Mouse (Mus musculus) lung, postnatal 0 days (tissue): ENCODE data around the gene Lix1l. TPM values are rescaled to one million over a fixed set of nuclear protein-coding genes. Genes with fewer than 3 reads are reported as not detected.

Experiments
- ATAC-seq: fragments of 200-750 bp; cut with Nextera tagmentation; 2 replicates; pipeline ENCODE4 v1.8.0; 2017; ENCODE audit warnings: moderate library complexity
- DNase-seq: peaks from one replicate; pipeline ENCODE4 v3.0.0-alpha.2; 2016; ENCODE audit warnings: low spot score
- H3K27ac ChIP-seq: fragments of 300-500 bp; sonication (generic); 2 replicates; pipeline ENCODE4 v1.5.1; 2014; ENCODE audit warnings: antibody characterized with exemption, mild to moderate bottlenecking, low read length, mixed read lengths
- H3K27me3 ChIP-seq: fragments of 300-500 bp; sonication (generic); replicated peaks from 2 replicates; pipeline ENCODE4 v1.6.1; 2014; ENCODE audit warnings: low read length, mixed read lengths; ENCODE audit not compliant: insufficient read depth
- H3K36me3 ChIP-seq: fragments of 300-500 bp; sonication (generic); 2 replicates; pipeline ENCODE4 v1.6.1; 2014; ENCODE audit warnings: low read length, mixed read lengths; ENCODE audit not compliant: insufficient read depth
- H3K4me1 ChIP-seq: fragments of 300-500 bp; sonication (generic); 2 replicates; pipeline ENCODE4 v1.6.1; 2014; ENCODE audit warnings: antibody characterized with exemption, low read depth, low read length, mixed read lengths; ENCODE audit not compliant: insufficient read depth
- H3K4me2 ChIP-seq: fragments of 300-500 bp; sonication (generic); replicated peaks from 2 replicates; pipeline ENCODE4 v1.6.1; 2014; ENCODE audit warnings: low read depth, mild to moderate bottlenecking, low read length, moderate library complexity, mixed read lengths
- H3K4me3 ChIP-seq: fragments of 300-500 bp; sonication (generic); 2 replicates; pipeline ENCODE4 v1.5.1; 2014; ENCODE audit warnings: low read depth, low read length
- H3K9ac ChIP-seq: fragments of 300-500 bp; sonication (generic); replicated peaks from 2 replicates; pipeline ENCODE4 v1.6.1; 2014; ENCODE audit warnings: low read depth, mild to moderate bottlenecking
- H3K9me3 ChIP-seq: fragments of 300-500 bp; sonication (generic); 2 replicates; pipeline ENCODE4 v1.6.1; 2016; ENCODE audit warnings: low read length, mixed read lengths
- CTCF ChIP-seq: IDR thresholded peaks from 2 replicates; pipeline ENCODE4 v1.5.1; 2016; ENCODE audit warnings: antibody characterized with exemption, mild to moderate bottlenecking
- EP300 ChIP-seq: IDR thresholded peaks from 2 replicates; pipeline ENCODE4 v1.6.1; 2016; ENCODE audit warnings: antibody characterized with exemption, mild to moderate bottlenecking, control low read depth
- WGBS: fragments of 180-500 bp; shearing (Covaris S2); extraction: QIAGEN DNeasy Blood & Tissue Kit; methylation state at CpG from one replicate; pipeline ENCODE4 v1.1.7; 2014; 5-methylcytosine and 5-hydroxymethylcytosine counted together
- polyA plus RNA-seq: library from polyadenylated mRNA; unstranded; fragments of >200 nt; fragmentation: Nextera tagmentation; extraction: Ambion mirVana; gene quantifications from 2 replicates; pipeline ENCODE4 v1.2.1, GENCODE M21; 2015

The Lix1l gene
- polyA plus RNA-seq, 1 experiment from 2014 or later: 5.4 TPM

DNA sequence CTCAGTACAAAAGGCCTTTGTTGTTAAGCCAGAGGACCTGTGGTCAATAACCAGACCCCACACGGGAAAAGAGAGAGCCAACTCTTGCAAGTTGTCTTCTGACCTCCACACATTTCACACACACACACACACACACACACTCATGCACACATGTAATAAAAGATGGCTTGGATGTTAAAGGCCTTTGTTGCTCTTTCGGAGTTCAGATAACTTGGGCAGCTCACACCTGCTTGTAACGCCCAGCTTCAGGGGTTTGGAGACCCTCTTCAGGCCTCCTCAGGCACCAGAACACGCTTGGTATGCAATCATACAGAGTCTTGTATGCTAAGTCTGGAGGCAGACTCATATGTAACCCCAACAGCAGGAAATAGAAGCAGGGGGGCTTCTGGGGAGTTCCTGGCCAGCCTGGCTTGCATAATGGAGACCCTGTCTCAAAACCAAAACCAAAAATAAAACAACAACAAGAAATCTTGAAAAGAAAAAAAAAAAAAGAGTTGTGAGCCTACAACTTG is 21.7 kb upstream of the Lix1l start:
- peak overlapping the region; percentile 71 for H3K27ac ChIP-seq
- 0 out of 2 replicates have a peak overlapping the region, but pooled peaks have one; percentile 12 for H3K4me3 ChIP-seq
- H3K4me1 ChIP-seq: peaks cover 23% of the 10 kb centered on the region
- H3K36me3 ChIP-seq: no peaks in the 10 kb centered on the region
- H3K27me3 ChIP-seq: no peaks in the 10 kb centered on the region
- TF ChIP-seq EP300 (no peak), CTCF (no peak)
- H3K4me2 ChIP-seq: peak overlapping the region; percentile 42
- 0 out of 2 replicates have a peak overlapping the region, but pooled peaks have one; percentile 12 for H3K9ac ChIP-seq
- WGBS: 66% methylated on average over 4 of the region's 4 CpGs
- no peaks in the 10 kb centered on the region for H3K9me3 ChIP-seq
- ATAC-seq (no peak), DNase-seq (no peak)

DNA sequence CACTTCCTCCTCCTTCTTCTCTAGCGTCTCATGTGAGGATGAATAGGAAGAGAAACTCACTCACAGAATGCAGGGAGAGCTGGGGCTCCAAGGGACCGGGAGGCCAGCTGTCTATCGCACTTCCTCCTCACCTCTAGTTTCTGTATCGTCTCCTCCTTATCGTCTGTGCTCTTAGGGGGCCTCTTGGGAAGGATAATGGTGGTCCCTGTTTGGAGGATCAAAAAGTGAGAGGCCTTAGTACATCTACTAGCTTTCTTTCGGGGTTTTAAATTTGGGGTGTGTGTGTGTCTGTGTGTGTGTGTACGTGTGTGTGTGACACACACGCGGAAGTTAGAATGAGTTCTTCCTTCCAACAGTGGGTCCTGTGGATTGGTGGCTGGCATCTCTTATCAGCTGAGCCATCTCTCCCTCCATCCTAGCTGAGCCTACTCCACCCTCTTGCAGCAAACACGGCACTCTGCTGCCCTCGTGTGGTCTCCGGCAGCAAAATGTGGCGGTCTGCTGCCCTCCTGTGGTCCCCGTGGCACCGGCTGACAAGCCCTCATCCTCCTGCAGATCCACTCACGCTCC is 21.0 kb upstream of the Lix1l start:
- TF ChIP-seq EP300 (peak; percentile 21; the same call in 1 of the 2 replicates), CTCF (peak; percentile 100)
- peak; percentile 40 for ATAC-seq

DNA sequence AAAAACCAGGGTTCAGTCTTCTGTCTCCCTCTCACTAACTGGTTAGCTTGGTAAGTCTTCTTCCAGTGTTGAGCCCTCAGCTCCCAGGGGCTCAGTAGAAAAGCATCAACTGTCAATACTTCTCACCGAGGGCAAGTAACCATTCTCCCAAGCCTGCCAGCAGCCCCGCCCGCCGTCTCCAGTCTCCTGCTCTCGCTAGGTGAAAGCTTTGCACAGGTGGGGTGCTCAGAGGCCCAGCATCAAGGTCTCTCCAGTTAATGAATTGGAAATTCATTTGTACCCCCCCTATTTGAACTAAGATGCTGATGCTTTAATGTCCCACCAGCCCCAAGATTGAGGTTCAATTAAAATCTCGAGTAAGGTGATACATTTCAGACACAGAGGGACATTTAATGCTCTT is 19.8 kb upstream of the Lix1l start:
- H3K27ac ChIP-seq: no peak overlapping the region

More for the DNA sequence above, 21.0 kb upstream of the Lix1l start:
- WGBS: 8% methylated on average over 16 of the region's 16 CpGs
- H3K9me3 ChIP-seq: no peaks in the 10 kb centered on the region
- peak overlapping the region; percentile 71 for H3K27ac ChIP-seq
- peak overlapping the region; percentile 42 for H3K4me2 ChIP-seq
- H3K36me3 ChIP-seq: no peaks in the 10 kb centered on the region
- 0 out of 2 replicates have a peak overlapping the region, but pooled peaks have one; percentile 12 for H3K4me3 ChIP-seq
- H3K9ac ChIP-seq: 0 out of 2 replicates have a peak overlapping the region, but pooled peaks have one; percentile 12
- no peaks in the 10 kb centered on the region for H3K27me3 ChIP-seq
- peaks cover 23% of the 10 kb centered on the region for H3K4me1 ChIP-seq
- peak; percentile 96 for DNase-seq

DNA sequence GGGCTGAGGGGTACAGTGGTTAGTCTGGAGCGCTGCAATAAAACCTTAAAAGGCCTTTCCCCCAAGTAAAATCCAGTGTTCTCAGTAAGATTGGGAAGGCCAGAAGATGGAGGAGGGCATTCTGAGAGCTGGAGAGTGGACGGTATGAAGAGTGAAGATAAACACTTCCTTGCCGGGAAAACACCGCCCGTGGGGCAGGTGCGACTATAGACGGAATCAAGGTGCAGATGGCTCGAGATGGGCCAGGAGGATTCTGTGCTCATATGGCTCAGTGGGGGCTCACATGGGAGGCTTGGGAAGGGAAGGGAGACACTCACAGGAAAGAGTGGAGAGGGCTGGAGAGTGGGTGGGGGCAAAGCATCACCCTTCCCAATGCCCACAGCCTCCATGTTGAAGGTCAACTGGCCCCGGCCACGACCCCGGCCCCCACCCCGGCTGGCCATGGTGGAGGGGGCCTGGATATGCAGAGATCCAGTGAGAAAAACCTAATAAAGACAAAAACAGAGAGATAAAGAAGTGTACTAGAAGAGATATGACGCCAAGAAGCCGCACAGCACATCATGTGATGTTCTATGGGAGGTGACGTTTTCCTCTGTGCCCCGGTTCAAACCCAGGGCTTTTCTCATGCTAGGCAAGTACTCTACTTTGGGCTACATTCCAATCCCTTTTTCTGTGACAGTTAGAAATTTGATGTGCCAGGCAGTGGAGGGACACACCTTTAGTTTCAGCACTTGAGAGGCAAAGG is 19.0 kb upstream of the Lix1l start:
- DNase-seq (no peak), ATAC-seq (no peak)
- TF ChIP-seq EP300 (no peak), CTCF (no peak)
- Histone ChIP-seq H3K4me3 (no peak overlapping the region), H3K27ac (no peak overlapping the region), H3K9me3 (no peaks in the 10 kb centered on the region), H3K27me3 (no peaks in the 10 kb centered on the region), H3K4me1 (peaks cover 16% of the 10 kb centered on the region; the same call in 1 of the 2 replicates), H3K9ac (no peak overlapping the region), H3K36me3 (no peaks in the 10 kb centered on the region), H3K4me2 (no peak overlapping the region)
- 75% methylated on average over 16 of the region's 16 CpGs for WGBS

More for the DNA sequence above, 19.8 kb upstream of the Lix1l start:
- Histone ChIP-seq H3K4me3 (no peak overlapping the region), H3K4me2 (no peak overlapping the region), H3K9me3 (no peaks in the 10 kb centered on the region), H3K9ac (no peak overlapping the region), H3K27me3 (no peaks in the 10 kb centered on the region), H3K36me3 (no peaks in the 10 kb centered on the region), H3K4me1 (peaks cover 18% of the 10 kb centered on the region; the same call in 1 of the 2 replicates)
- DNase-seq: no peak
- WGBS: 53% methylated on average over 6 of the region's 6 CpGs
- no peak for ATAC-seq
- TF ChIP-seq EP300 (no peak), CTCF (no peak)

DNA sequence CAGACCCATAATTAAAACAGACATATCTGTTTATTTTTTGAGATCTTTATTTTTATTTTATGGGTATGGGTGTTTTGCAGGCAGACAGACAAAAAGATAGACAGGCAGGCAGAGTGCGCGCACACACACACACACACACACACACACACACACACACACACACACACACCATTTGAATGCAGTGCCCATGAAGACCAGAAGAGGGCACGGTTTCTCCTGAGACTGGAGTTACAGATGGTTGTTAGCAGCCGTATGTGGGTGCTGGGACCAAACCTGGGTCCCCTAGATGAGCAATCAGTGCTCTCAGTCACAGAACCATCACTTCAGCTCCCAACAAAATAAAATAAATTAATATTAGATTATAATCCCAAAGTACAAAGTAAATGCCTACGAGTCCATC is 17.6 kb upstream of the Lix1l start:
- no peak overlapping the region for H3K27ac ChIP-seq
- ATAC-seq (no peak), DNase-seq (no peak)
- H3K9me3 ChIP-seq: no peaks in the 10 kb centered on the region
- no peak overlapping the region for H3K4me3 ChIP-seq
- peaks cover 8% of the 10 kb centered on the region; the same call in 1 of the 2 replicates for H3K4me1 ChIP-seq
- peak; percentile 49 for TF ChIP-seq CTCF
- TF ChIP-seq EP300: no peak
- H3K4me2 ChIP-seq: no peak overlapping the region
- H3K27me3 ChIP-seq: no peaks in the 10 kb centered on the region
- no peak overlapping the region for H3K9ac ChIP-seq
- no peaks in the 10 kb centered on the region for H3K36me3 ChIP-seq
- WGBS: 97% methylated on average over 5 of the region's 5 CpGs

DNA sequence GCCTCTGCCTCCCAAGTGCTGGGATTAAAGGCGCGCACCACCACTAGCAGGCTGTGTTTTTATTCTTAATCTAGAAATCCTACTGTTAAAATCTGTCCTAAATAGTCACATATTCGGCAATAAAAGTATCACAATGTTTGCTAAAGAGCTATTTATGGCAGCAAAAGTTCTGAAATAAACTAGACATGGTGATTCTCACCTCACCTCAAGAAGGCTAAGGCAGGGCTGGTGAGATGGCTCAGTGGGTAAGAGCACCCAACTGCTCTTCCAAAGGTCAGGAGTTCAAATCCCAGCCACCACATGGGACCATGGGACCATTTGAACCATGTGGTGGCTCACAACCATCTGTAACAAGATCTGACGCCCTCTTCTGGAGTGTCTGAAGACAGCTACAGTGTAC is 10.3 kb upstream of the Lix1l start:
- ATAC-seq: no peak
- TF ChIP-seq EP300 (no peak), CTCF (no peak)
- no peaks in the 10 kb centered on the region for H3K9me3 ChIP-seq
- H3K27me3 ChIP-seq: no peaks in the 10 kb centered on the region
- H3K9ac ChIP-seq: no peak overlapping the region
- no peaks in the 10 kb centered on the region; the same call in 1 of the 2 replicates for H3K4me1 ChIP-seq
- H3K4me3 ChIP-seq: no peak overlapping the region
- DNase-seq: no peak
- no peak overlapping the region for H3K4me2 ChIP-seq
- WGBS: 87% methylated on average over 4 of the region's 4 CpGs
- no peak overlapping the region for H3K27ac ChIP-seq
- H3K36me3 ChIP-seq: no peaks in the 10 kb centered on the region
